Mouse (Mus musculus): Measurements from ENCODE around the gene Ghr.

- TF ChIP-seq CTCF (conservative IDR thresholded peaks at IDR 0.05; ENCODE audit: insufficient read depth, insufficient read length, low read depth, low read length) (no peak), POLR2A (IDR thresholded peaks at IDR 0.05; ENCODE audit: low read depth, low read length) (no peak)
Observed at GRCm38 (mm10) chr15:3511639-3512171, 71.6 kb downstream of the Ghr start.
